Mouse (Mus musculus) R1 (cell line): ENCODE data around the gene Olfr1019.

Experiments used
- DNase-seq: peaks from one replicate; pipeline ENCODE4 v3.0.0-alpha.2; 2018; ENCODE audit warnings: low read depth, low spot score

The Olfr1019 gene

GRCm38 (mm10) chr2:85845383-85845782 lies at the start of gene Olfr1019:
TSS of gene Olfr1019 (minus strand) at chr2:85845483.
- DNase-seq: no peak

- no peak for DNase-seq
Measured at GRCm38 (mm10) chr2:85885340-85885739, 40.1 kb upstream of the Olfr1019 start, which contains the start of gene Olfr1023. TSS of gene Olfr1023 (plus strand) at chr2:85885640.

GRCm38 (mm10) chr2:85868294-85868693 lies 23.0 kb upstream of the Olfr1019 start, which contains the start of gene Olfr1022:
TSS of gene Olfr1022 (plus strand) at chr2:85868594.
- DNase-seq: no peak

GRCm38 (mm10) chr2:85846730-85847129 lies 1.4 kb upstream of the Olfr1019 start, which contains the start of gene Olfr1020:
TSS of gene Olfr1020 (plus strand) at chr2:85847030.
- no peak for DNase-seq

GRCm38 (mm10) chr2:85818179-85818578 lies 27.1 kb downstream of the Olfr1019 start, which contains the start of gene Olfr1018:
TSS of gene Olfr1018 (plus strand) at chr2:85818479.
- DNase-seq: no peak

- no peak for DNase-seq
Measured at GRCm38 (mm10) chr2:85804501-85804900, 40.8 kb downstream of the Olfr1019 start.

- DNase-seq: no peak
Measured at GRCm38 (mm10) chr2:85802444-85802843, 42.8 kb downstream of the Olfr1019 start, which contains the start of gene Olfr1016. TSS of gene Olfr1016 (minus strand) at chr2:85802544.

- DNase-seq: peak; percentile 8
Measured at GRCm38 (mm10) chr2:85792331-85792730, 53.0 kb downstream of the Olfr1019 start.
